Mouse (Mus musculus) urinary bladder, postnatal 14 days (tissue): ENCODE data around the gene Casp6.

Experiments used
- DNase-seq: peaks from one replicate; pipeline ENCODE4 v3.0.0; 2021; ENCODE audit warnings: low spot score

Gene Casp6

GRCm38 (mm10) chr3:129923581-129923980, 22.4 kb downstream of the Casp6 start:
- DNase-seq: no peak

GRCm38 (mm10) chr3:129925861-129926260, 24.6 kb downstream of the Casp6 start:
- no peak for DNase-seq

GRCm38 (mm10) chr3:129930213-129930778, 29.1 kb downstream of the Casp6 start:
- no peak for DNase-seq

- no peak for DNase-seq
Measured at GRCm38 (mm10) chr3:129932443-129932842, 31.2 kb downstream of the Casp6 start.

GRCm38 (mm10) chr3:129936561-129936960, 35.3 kb downstream of the Casp6 start:
- DNase-seq: no peak

GRCm38 (mm10) chr3:129937848-129938247, 36.6 kb downstream of the Casp6 start:
- DNase-seq: peak; percentile 42

GRCm38 (mm10) chr3:129939058-129939457, 37.8 kb downstream of the Casp6 start:
- DNase-seq: no peak

GRCm38 (mm10) chr3:129940780-129941179, 39.6 kb downstream of the Casp6 start:
- no peak for DNase-seq

GRCm38 (mm10) chr3:129941291-129941690, 40.1 kb downstream of the Casp6 start:
- DNase-seq: no peak

- DNase-seq: no peak
Measured at GRCm38 (mm10) chr3:129943813-129944212, 42.6 kb downstream of the Casp6 start.

GRCm38 (mm10) chr3:129946217-129946914, 45.1 kb downstream of the Casp6 start:
- DNase-seq: no peak

- no peak for DNase-seq
Measured at GRCm38 (mm10) chr3:129948359-129948758, 47.1 kb downstream of the Casp6 start.

GRCm38 (mm10) chr3:129949158-129949773, 48.0 kb downstream of the Casp6 start:
- DNase-seq: no peak

GRCm38 (mm10) chr3:129953296-129953695, 52.1 kb downstream of the Casp6 start:
- no peak for DNase-seq

- no peak for DNase-seq
Measured at GRCm38 (mm10) chr3:129962533-129962932, 61.3 kb downstream of the Casp6 start.
